Mouse (Mus musculus) ES-E14 (cell line): ENCODE data around the gene Mfsd2a. TPM values are rescaled to one million over a fixed set of nuclear protein-coding genes. Genes with fewer than 3 reads are reported as not detected.
"Not testable (repeated sequence)": the region's sequence is repeated elsewhere in the genome, so short reads cannot be mapped to it uniquely, and the experiment has no call there.

Source experiments
- DNase-seq: peaks from one replicate; pipeline ENCODE4 v3.0.0-alpha.2; 2013; ENCODE audit warnings: low read depth, low spot score
- H3K27ac ChIP-seq: 2 replicates; pipeline ENCODE4 v1.5.1; 2012; ENCODE audit warnings: low read depth, mild to moderate bottlenecking, low read length, moderate library complexity, mixed read lengths; ENCODE audit not compliant: poor library complexity, insufficient read depth, severe bottlenecking
- H3K36me3 ChIP-seq: 2 replicates; pipeline ENCODE4 v1.6.1; 2012; ENCODE audit warnings: mild to moderate bottlenecking, low read length, moderate library complexity, mixed read lengths; ENCODE audit not compliant: control insufficient read depth, poor library complexity, insufficient read depth, severe bottlenecking
- H3K4me1 ChIP-seq, 2 experiments: fragments of 150-350 bp in 1 of 2; sonication (generic) in 1 of 2; 2 replicates each; pipeline ENCODE4 v1.6.1; 2012; ENCODE audit warnings: low read length in 2 of 2, mild to moderate bottlenecking in 1 of 2, mixed read lengths in 1 of 2; ENCODE audit not compliant: control insufficient read depth in 2 of 2, insufficient read depth in 2 of 2, poor library complexity in 1 of 2
- H3K4me3 ChIP-seq, 2 experiments: fragments of 150-350 bp in 1 of 2; sonication (generic) in 1 of 2; 2 replicates each; pipeline ENCODE4 v1.5.1; 2012; ENCODE audit warnings: low read length in 2 of 2, low read depth in 1 of 2, mild to moderate bottlenecking in 1 of 2, mixed read lengths in 1 of 2; ENCODE audit not compliant: insufficient read depth in 1 of 2, poor library complexity in 1 of 2, severe bottlenecking in 1 of 2
- H3K9ac ChIP-seq: 2 replicates; pipeline ENCODE4 v1.6.1; 2012; ENCODE audit warnings: low read depth, mild to moderate bottlenecking, low read length, mixed read lengths; ENCODE audit not compliant: poor library complexity, insufficient read depth, severe bottlenecking
- H3K9me3 ChIP-seq: fragments of 150-350 bp; sonication (generic); 2 replicates; pipeline ENCODE4 v1.6.1; 2012; ENCODE audit warnings: low read depth, mild to moderate bottlenecking, low read length; ENCODE audit not compliant: control insufficient read depth, insufficient read depth
- CHD2 ChIP-seq: IDR thresholded peaks from 2 replicates; pipeline ENCODE4 v1.6.1; 2014; ENCODE audit warnings: mild to moderate bottlenecking, low read depth, low read length, inconsistent platforms
- HCFC1 ChIP-seq: IDR thresholded peaks from 2 replicates; pipeline ENCODE4 v1.6.1; 2012; ENCODE audit warnings: low read length, inconsistent platforms, borderline replicate concordance; ENCODE audit not compliant: insufficient read depth
- MAFK ChIP-seq: IDR thresholded peaks from 2 replicates; pipeline ENCODE4 v1.6.1; 2014; ENCODE audit warnings: mild to moderate bottlenecking, low read depth, low read length, inconsistent platforms; ENCODE audit not compliant: insufficient read depth
- ZC3H11A ChIP-seq: IDR thresholded peaks from 2 replicates; pipeline ENCODE4 v1.6.1; 2012; ENCODE audit warnings: low read depth, mild to moderate bottlenecking, inconsistent platforms, low read length, borderline replicate concordance
- ZNF384 ChIP-seq: IDR thresholded peaks from 2 replicates; pipeline ENCODE4 v1.6.1; 2012; ENCODE audit warnings: low read depth, low read length, inconsistent platforms
- in situ Hi-C, 2 experiments: fragments of 600-800 bp; cut with MboI; formaldehyde crosslinking; loops; one replicate each; pipeline ENCODE4 v1.15.1; 2025; ENCODE audit warnings: low sequenced_read_pairs in 2 of 2, inconsistent platforms in 1 of 2; ENCODE audit not compliant: unreplicated experiment in 2 of 2
- total RNA-seq: library from RNA; depleted of rRNA; stranded (reverse); fragments of 300-350 nt; gene quantifications from 2 replicates; pipeline ENCODE4 v1.2.3, GENCODE M21; 2012

Mfsd2a gene
- total RNA-seq, 1 experiment = 4.3 TPM

DNA sequence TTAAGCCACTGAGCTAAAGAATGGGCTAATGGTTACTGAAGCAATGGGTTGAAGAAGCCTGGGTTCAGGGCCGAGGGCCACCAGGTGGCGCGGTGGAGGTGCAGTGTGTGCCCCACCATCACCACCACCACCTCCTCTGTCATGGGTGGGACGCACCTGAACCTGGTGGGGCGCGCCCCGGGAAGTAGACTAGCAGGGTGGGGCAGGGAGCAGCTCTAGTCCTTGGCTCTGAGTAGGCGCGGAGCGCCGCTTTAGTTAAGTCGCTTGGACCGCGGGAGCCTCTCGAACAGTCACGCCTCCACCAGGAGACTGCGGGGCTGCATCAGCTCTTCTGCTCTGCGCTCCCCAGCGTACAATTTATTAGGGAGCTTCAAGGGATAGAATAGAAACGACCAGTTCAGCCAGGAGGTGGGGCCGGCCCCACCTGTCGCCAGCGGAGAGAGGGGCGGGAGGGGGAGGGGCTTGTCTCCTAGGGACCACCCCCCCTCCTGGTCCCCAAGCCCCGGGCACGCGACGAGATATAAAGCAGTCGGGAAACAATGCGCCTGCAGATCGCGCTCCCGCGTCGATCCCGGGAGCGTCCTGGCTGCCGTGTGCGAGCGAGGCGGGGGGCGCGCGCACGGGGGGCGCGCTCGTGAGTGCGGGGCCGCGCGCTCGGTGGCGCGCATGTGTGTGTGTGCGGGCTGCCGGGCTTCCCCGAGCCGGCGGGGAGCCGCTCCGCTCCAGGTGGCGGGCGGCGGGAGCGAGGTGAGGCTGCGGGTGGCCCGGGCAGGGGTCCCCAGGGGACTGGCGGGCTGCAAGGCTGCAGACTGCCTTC, 34.6 kb upstream of the Mfsd2a start, which contains the start of gene Mycl:
Gene Mycl, plus strand, starts transcription at position 249 of the 817 bp plus-strand sequence.
- in situ Hi-C loops = loop anchor here in 1 of 2 experiments (10.0 kb wide), 1 partner anchor 89 kb away; no protein-coding TSS in a partner anchor
- Histone ChIP-seq H3K9ac (peak within 1 kb of the TSS; percentile 68), H3K9me3 (no peaks in the 10 kb centered on the region), H3K36me3 (no peaks in the 10 kb centered on the region; the same call in 1 of the 2 replicates), H3K4me3 (peak within 1 kb of the TSS; percentile 70 to 75), H3K4me1 (peaks cover 5 to 16% of the 10 kb centered on the region in 2 experiments), H3K27ac (no peak within 1 kb of the TSS; the same call in 1 of the 2 replicates)
- TF ChIP-seq MAFK (no peak), ZC3H11A (peak; percentile 68), ZNF384 (no peak), HCFC1 (peak; percentile 42; the same call in 1 of the 2 replicates), CHD2 (no peak)
- DNase-seq = peak; percentile 83

- Histone ChIP-seq H3K4me1 (0 out of 4 replicates have a peak, but pooled peaks cover 0 to 2% of the 10 kb centered on the region in 2 experiments), H3K36me3 (no peaks in the 10 kb centered on the region), H3K4me3 (no peak overlapping the region), H3K9ac (no peak overlapping the region), H3K9me3 (no peaks in the 10 kb centered on the region), H3K27ac (no peak overlapping the region)
- TF ChIP-seq MAFK (no peak), CHD2 (no peak), ZNF384 (no peak), HCFC1 (no peak), ZC3H11A (no peak)
- in situ Hi-C loops = loop anchor here in 1 of 2 experiments (10.0 kb wide), 1 partner anchor 93 kb away; no protein-coding TSS in a partner anchor
- DNase-seq = no peak
These were observed 31.3 kb upstream of the Mfsd2a start for GRCm38 (mm10) chr4:122992276-122992675.

GRCm38 (mm10) chr4:122991177-122991576, 30.2 kb upstream of the Mfsd2a start:
- no peak for DNase-seq
- 0 out of 4 replicates have a peak, but pooled peaks cover 0 to 2% of the 10 kb centered on the region in 2 experiments for H3K4me1 ChIP-seq
- H3K36me3 ChIP-seq = no peaks in the 10 kb centered on the region
- H3K4me3 ChIP-seq = no peak overlapping the region
- H3K9me3 ChIP-seq = no peaks in the 10 kb centered on the region
- no peak overlapping the region for H3K27ac ChIP-seq
- in situ Hi-C loops = loop anchor here in 1 of 2 experiments (10.0 kb wide), 1 partner anchor 94 kb away; no protein-coding TSS in a partner anchor
- H3K9ac ChIP-seq = no peak overlapping the region
- TF ChIP-seq MAFK (no peak), ZNF384 (no peak), HCFC1 (no peak), ZC3H11A (no peak), CHD2 (no peak)

DNA sequence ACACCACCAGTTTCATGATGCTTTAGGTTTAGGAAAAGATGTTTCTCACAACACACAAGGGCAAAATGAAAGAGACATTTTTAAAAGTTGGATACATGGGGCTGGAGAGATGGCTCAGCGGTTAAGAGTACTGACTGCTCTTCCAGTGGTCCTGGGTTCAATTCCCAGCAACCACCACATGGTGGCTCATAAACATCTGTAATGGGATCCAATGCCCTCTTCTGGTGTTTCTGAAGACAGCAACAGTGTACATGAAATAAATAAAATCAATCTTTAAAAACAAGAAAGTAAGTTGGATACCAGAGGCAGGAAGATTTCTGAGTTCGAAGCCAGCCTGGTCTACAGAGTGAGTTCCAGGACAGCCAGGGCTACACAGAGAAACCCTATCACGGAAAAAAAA, 27.0 kb upstream of the Mfsd2a start:
- H3K27ac ChIP-seq, H3K9ac ChIP-seq, H3K9me3 ChIP-seq, DNase-seq, H3K36me3 ChIP-seq, H3K4me3 ChIP-seq, in situ Hi-C loops, H3K4me1 ChIP-seq: not testable (repeated sequence)
- TF ChIP-seq ZC3H11A (0 out of 2 replicates have a peak, but pooled peaks have one; percentile 27), ZNF384 (peak; percentile 34; the same call in 1 of the 2 replicates)
